Mouse (Mus musculus) lung, postnatal 36 days (tissue): ENCODE measurements around the gene Zfp773.
"Not testable (repeated sequence)": the region's sequence is repeated elsewhere in the genome, so short reads cannot be mapped to it uniquely, and the experiment has no call there.

Experiments used
- DNase-seq: peaks from one replicate; pipeline ENCODE4 v3.0.0; 2022; ENCODE audit warnings: mixed read lengths

Zfp773 gene

DNA sequence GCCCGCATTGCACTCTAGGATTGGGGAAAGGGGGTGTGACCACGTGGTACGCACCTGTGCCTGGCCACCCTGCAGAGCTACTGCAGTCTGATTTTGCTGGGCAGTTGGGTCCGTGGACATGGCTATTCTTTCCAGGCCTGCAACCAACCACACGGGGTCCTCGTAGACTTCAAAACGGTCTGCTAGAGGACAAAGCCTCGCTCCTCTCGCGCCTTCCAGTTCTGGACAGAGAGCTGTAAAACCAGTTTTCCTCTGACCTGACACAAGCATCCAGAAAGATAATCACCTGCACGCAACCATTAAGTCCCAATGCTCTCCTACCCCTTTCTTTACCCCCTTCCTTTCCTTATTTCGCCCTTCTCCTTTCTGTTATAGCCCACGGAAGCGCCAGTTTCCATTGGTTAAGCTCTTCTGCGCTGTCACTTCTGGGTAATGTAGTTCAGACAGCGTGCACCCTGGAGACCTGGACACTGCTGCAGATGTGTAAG lies at the start of gene Zfp773:
Gene Zfp773 (minus strand): TSS at position 377 of the 488 bp plus-strand sequence.
- DNase-seq, result peak; percentile 68

DNA sequence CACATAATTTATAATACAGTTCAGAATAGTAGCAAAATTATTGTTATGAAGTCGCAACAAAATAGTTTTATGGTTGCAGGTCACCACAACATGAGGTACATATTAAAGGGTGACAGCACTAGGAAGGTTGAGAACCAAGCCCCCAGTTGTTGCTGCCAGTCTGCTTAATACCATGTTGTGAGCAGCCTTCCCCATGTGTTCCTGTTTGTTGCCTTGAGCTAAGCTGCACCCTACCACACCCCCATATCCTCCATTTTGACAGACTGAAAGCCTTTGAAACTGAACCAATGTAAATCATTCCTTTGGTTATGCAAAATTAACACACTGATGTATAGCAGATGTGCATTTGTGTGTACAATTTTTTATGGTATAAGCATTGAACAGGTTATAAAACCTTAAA lies 49.3 kb upstream of the Zfp773 start:
- no peak for DNase-seq

DNA sequence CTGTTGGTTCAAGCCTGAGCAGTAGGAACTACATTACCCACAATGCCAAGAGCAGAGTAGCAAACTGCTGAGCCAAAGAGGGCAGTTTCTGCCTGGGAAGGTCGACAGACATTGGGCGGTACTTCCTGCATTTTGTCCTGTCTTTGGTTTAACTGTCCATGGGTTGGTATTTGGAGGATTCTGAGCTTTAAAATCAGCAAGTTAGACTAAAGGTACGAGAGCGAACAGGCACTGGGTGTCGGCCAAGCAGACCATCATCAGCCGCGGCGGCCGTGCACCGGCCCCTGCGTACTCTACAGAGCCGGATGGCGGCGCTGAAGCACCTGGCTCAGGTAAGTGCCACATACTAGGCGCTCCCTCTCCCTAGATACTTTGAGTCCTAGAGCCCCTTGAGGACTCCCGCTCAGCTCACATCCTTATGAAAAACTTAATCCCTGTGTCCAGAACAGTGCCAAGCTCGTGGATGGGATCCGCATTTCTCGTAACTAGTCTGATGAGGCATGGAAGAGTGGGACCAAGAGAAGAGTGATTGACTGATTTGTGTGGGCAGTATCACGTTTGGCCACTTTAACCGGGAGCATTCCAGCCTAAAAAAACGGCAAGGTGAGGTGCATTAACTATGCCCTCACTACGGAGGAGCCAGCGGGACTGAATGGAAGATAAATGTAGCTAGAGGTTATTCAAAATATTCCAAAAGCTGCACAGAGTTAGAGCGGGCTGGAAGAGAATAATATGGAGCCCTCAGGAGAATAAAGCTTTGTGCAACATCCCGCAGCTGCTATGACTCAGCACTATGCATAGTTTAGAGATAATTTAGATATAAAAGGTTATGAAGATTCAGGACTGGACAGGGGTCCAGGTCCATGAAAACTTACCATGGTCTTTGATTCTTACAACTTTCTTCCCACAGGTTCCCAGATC lies 34.9 kb upstream of the Zfp773 start, which contains the start of gene Zfp418:
Gene Zfp418 (plus strand): TSS at position 104 of the 921 bp plus-strand sequence.
- peak; percentile 84 for DNase-seq

DNA sequence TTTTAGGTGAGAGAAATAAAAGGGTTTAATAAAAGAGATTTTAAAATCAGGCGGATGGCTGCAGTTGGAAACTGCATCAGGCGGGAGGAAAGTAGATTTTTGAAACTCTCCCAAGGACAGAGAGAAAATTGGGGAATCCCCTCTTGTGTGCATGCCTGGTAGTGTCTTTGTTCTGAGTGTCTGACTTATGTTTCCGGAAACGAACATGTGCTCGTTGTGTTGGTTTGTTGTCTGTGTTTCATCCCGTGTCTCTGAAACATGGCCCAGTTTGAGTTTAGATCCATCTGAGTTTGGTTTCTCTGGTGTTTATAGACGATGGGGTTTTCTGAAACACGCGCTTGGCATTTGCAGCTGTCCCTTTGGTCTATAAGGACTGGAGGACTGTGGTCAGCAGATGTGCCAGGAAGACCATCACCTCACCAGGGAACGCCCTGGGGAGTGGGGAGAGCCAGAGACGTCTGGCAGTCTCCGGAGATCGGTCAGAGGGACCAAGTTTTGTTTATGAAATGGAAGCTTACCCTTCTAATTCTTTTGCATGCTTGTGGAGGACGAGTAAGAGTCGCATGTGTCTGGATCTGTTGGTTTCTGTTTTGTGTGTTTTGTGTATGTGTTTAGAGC lies 9.5 kb upstream of the Zfp773 start:
- DNase-seq, result no peak

DNA sequence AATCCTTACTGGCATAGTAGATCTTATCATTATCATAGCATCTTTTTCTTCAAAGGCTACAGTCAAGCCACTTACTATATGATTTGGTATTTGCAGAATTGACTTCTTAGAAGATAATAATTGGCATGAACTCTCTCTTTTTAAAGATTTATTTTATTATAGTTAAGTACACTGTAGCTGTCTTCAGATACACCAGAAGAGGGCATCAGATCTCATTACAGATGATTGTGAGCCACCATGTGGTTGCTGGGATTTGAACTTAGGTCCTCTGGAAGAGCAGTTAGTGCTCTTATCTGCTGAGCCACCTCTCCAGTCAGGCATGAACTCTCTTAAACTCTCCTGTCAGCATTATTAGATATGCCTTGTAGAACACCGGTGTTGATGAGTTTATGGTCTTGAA lies 7.7 kb upstream of the Zfp773 start:
- no peak for DNase-seq

DNA sequence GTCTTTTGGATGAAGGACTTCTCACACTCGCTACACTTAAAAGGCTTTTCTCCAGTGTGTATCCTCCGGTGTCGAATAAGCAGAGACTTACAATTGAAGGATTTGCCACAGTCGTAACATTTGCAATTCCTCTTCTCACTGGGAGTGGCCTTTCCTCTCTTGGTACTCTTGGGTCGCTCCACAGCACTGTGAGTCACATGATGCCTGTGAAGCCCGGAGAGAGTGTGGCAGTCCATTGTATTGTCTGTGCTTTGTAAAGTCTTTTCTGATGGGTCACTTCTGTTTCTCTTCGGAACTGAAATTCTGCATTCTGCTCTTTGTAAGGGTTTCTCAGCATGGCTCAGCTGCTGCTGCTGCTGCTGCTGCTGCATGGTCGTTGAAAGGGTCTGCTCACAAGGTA lies 3.8 kb downstream of the Zfp773 start:
- DNase-seq, result no peak

DNA sequence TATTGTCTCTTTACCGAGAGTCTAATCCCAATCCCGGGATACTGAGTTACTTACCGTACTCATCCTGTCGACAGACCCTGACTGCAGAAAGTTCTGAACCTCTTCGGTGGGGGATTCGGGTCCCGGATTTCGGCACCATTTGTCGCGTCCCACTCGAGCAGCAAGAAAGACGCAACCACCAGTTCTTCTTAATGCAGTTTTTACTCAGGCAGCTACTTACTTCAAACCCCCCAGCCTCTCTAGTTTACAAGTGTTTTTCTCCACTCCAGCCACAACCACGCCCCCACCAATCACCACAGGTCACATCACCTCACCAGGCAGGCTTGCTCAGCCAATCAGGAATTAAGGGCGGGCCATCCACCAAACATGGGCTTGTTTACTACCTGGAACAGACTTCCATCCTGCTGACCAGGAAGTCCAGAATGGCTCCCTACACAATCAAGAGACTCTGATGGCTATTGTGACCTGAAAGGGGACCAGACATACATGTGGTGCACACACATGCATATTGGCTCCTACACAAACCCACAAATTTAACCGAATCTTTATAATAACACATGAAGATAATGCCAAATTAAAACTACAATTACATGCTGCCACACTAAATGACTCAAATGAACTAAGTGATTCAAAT lies 5.9 kb downstream of the Zfp773 start:
- not testable (repeated sequence) for DNase-seq

DNA sequence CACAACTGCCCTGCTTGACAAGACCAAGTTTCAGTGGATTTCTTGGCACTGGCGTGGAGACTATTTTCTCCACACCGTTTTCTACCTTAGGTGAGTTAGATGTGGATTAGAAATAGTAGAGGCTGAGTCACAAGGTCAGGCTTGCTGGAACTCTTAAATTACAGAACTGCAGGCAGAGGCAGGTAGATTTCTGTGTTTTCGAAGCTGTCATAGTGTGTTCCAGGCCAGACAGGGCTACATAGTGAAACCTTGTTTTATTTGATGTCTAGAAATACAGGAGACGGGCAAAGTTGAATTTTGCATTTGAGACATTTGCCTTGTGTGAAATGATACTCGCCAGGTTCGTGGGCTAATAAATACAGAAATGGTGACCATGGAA lies 15.0 kb downstream of the Zfp773 start:
- no peak for DNase-seq

DNA sequence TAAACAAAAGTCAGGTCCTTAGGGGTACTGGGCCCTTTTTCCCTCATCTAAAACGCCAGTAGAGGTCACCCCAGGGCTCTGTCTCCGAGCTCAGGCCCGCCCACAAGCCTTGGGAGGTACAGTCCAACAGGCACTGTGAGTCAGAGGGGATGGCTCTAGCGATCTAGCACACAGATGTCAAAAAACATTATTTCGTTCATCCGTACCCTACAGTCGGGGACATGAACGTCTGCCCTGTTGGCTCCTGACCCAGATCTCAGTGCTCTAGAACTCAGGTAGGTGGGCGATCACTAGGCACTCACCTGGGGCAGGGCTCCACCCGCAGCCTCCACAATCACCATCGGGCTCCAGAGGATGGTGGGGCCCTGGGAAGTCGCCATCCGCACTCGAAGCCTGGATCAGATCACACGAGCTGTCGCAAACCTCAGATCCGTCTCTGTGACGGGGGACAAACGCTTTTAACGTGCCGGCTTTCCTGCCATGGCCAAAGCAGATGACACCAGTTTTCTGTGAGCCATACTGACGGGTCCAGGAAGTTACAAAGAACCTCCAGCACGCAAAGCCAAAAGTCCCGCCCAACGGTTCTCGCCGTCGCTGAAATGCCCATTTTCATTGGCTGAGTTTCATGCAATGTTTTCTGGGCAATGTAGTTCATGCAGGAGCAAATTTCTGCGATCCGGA lies 15.5 kb downstream of the Zfp773 start, which contains the start of gene Zfp954:
Gene Zfp954 (minus strand): TSS at position 568 of the 681 bp plus-strand sequence.
- DNase-seq, result peak; percentile 94

DNA sequence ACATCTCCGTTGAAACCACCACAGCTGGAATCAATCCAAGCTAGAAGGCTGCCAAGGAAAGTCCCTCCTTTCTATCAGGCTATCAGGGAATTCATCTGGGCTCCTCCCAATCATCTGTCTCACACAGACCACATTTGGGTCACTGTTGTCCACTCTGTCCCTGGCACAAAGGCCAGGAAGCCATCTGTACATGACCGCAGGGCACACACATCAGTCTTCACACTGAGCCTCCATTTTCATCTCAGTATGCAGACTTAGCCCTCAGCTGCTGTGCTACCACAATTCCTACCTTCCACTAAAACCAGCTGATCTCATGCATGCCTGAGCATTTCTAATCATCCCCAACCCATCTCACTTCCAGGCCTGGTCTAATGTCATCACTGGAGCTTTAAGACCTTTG lies 18.1 kb downstream of the Zfp773 start:
- DNase-seq, result no peak

DNA sequence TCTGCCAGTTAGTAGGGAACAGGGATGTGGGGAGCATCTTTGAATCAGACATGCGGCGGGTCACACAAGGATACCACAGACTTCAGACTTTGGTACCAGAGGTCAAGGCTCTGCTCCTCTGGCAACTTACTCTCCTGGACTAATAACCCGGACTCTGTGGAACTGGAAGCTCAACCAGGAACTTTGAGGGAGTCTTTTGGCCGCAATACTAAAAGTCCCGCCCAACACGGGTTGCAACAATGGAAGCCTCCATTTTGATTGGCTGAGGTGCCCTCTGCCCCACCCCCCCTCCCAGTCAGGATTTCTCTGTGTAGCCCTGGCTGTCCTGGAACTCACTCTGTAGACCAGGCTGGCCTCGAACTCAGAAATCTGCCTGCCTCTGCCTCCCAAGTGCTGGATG lies 28.1 kb downstream of the Zfp773 start:
- DNase-seq, result no peak
